Mouse (Mus musculus): ENCODE measurements around the gene Dmrta2. TPM values are rescaled to one million over a fixed set of nuclear protein-coding genes. Genes with fewer than 3 reads are reported as not detected.
A peak's percentile ranks its signal among the peaks of the same experiment; 100 is the strongest.

The Dmrta2 gene
- polyA plus RNA-seq, 1 experiment from 2014 or later: 13.5 TPM

- ChIA-PET CTCF (no interaction called here), POLR2A (no interaction called here)
- no peak for TF ChIP-seq CTCF (IDR thresholded peaks at IDR 0.05)
- ATAC-seq (no peak), DNase-seq (ENCODE audit: low read depth, low spot score) (no peak)
- H3K27me3 ChIP-seq: no peaks in the 10 kb centered on the region
- in situ Hi-C loops (cut with MboI; ENCODE audit: low pct_unique_long_range_greater_than_20kb): no loop called here
These were observed 7.7 kb downstream of the Dmrta2 start for GRCm38 (mm10) chr4:109985424-109986172.

DNA sequence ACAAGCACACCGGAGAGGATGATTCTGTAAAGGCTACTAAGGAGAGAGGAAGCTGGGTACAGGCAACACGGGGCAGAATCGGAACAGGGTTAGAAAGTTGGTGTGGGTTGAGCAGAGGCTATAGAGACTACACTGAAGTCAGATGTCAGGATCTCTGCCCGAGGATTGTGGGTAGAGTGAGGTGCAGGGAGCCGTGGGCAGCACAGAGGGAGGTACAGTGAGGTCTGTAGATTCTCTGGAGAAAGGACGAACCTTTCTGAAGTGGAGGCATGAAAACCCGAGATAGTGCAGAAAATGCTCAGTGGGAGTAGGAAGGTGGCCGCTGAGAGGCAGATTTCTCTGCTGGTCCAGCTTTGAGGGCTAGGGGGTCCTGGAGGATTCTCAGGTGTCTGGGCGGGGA is 8.4 kb downstream of the Dmrta2 start:
- H3K27me3 ChIP-seq: no peaks in the 10 kb centered on the region
- CTCF ChIA-PET: no interaction called here
- in situ Hi-C loops (cut with MboI; ENCODE audit: low pct_unique_long_range_greater_than_20kb): no loop called here
- POLR2A ChIA-PET: no interaction called here
- DNase-seq (ENCODE audit: low read depth, low spot score): no peak
- no peak for TF ChIP-seq CTCF (IDR thresholded peaks at IDR 0.05)
- no peak for ATAC-seq

DNA sequence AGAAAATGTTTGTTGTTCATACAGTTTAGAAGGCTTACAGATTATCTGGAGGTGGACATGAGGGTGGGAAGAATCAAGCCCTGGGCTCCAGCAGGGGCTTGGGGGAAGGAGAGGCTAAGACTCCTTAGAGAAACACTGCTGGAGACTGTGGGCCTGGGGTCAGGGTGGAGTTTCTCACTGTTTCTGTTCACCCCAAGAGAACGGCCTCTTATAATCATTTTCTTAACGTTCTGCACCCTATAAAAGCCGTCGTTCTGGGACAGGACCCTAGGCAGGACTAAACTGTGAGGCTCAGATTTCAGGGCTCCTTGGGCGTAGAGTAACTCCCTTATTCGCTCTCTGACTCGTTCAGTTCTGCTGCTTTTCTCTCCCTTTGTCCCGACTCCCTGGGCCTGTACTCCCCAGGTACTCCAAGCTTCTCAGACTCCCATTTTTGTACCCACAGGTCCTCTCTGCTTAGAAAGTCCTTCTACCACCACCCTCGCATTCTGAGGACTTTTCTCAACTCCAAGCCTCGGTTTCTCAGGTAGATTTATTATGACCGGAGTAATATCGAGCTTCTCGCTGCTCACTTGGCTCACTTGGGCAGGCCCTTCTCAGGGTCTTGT is 9.0 kb downstream of the Dmrta2 start:
- TF ChIP-seq CTCF (IDR thresholded peaks at IDR 0.05): no peak
- CTCF ChIA-PET: no interaction called here
- ATAC-seq: no peak
- POLR2A ChIA-PET: no interaction called here
- no peaks in the 10 kb centered on the region for H3K27me3 ChIP-seq
- in situ Hi-C loops (cut with MboI; ENCODE audit: low pct_unique_long_range_greater_than_20kb): no loop called here
- DNase-seq (ENCODE audit: low read depth, low spot score): no peak

GRCm38 (mm10) chr4:109987560-109988362 is 9.9 kb downstream of the Dmrta2 start:
- no peak for DNase-seq (ENCODE audit: low read depth, low spot score)
- CTCF ChIA-PET: interaction anchor here (0.9 to 1.1 kb wide), 2 partner anchors 34 to 194 kb away, joined by 3 read pairs; no protein-coding TSS in a partner anchor
- POLR2A ChIA-PET: no interaction called here
- in situ Hi-C loops (cut with MboI; ENCODE audit: low pct_unique_long_range_greater_than_20kb): no loop called here
- no peak for TF ChIP-seq CTCF (IDR thresholded peaks at IDR 0.05)
- H3K27me3 ChIP-seq: no peaks in the 10 kb centered on the region
- no peak for ATAC-seq

GRCm38 (mm10) chr4:109988411-109988810 is 10.6 kb downstream of the Dmrta2 start:
- ATAC-seq (no peak), DNase-seq (ENCODE audit: low read depth, low spot score) (no peak)
- in situ Hi-C loops (cut with MboI; ENCODE audit: low pct_unique_long_range_greater_than_20kb): no loop called here
- no peaks in the 10 kb centered on the region for H3K27me3 ChIP-seq
- POLR2A ChIA-PET: no interaction called here
- TF ChIP-seq CTCF (IDR thresholded peaks at IDR 0.05): no peak
- CTCF ChIA-PET: interaction anchor here (0.9 to 1.1 kb wide), 2 partner anchors 34 to 194 kb away, joined by 3 read pairs; no protein-coding TSS in a partner anchor

DNA sequence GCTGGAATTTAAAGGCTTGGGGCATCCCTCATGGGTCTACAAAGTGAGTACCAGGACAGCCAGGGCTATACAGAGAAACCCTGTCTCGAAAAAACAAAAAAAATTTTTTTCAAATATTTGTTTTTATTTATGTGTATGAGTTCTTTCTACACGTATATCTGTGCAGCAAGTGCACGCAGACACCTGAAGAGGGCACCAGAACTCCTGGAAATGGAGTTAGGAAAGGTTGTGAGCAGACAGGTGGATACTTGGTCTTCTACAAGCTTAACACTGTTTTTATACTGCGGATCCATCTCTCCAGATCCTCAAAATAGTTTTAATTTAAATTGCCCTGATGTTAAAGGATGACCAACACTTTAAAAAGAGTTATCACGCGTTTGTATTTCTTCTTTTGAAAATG is 11.4 kb downstream of the Dmrta2 start:
- ATAC-seq: no peak
- no peaks in the 10 kb centered on the region for H3K27me3 ChIP-seq
- POLR2A ChIA-PET: no interaction called here
- CTCF ChIA-PET: interaction anchor here (0.9 to 1.1 kb wide), 2 partner anchors 33 to 195 kb away, joined by 3 read pairs; no protein-coding TSS in a partner anchor
- DNase-seq (ENCODE audit: low read depth, low spot score): no peak
- no peak for TF ChIP-seq CTCF (IDR thresholded peaks at IDR 0.05)
- in situ Hi-C loops (cut with MboI; ENCODE audit: low pct_unique_long_range_greater_than_20kb): no loop called here

- H3K27me3 ChIP-seq: no peaks in the 10 kb centered on the region
- DNase-seq (ENCODE audit: low read depth, low spot score): no peak
- in situ Hi-C loops (cut with MboI; ENCODE audit: low pct_unique_long_range_greater_than_20kb): loop anchor here (25.0 kb wide), 1 partner anchor 494 kb away; no protein-coding TSS in a partner anchor
- no peak for ATAC-seq
- ChIA-PET POLR2A (no interaction called here), CTCF (interaction anchor here (0.8 kb wide), 1 partner anchor 264 kb away, joined by 3 read pairs; no protein-coding TSS in a partner anchor)
- TF ChIP-seq CTCF (IDR thresholded peaks at IDR 0.05): no peak
These were observed 28.2 kb downstream of the Dmrta2 start for GRCm38 (mm10) chr4:110006044-110006443.

DNA sequence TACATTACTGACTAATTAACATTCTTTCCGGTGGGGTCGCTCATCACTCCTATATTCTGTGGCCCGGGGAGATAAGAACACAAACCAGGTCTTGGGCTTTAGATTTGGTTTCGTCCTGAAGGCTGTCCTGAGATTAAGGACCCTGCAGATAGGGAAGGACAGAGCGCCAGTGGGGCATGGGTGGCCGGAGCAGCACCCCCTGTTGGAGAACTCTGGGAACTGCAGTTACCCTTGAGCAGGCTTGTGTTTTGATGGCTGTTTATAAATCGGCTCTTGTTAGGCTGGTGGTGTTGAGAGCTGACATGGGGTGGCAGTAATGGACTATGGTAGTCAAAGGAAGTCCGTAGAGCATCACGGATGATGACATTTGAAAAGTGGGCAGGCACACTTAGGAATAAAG is 41.3 kb downstream of the Dmrta2 start:
- CTCF ChIA-PET: interaction anchor here (0.9 to 1.8 kb wide), 8 partner anchors 9 to 275 kb away, joined by 3 to 8 read pairs (median 4); no protein-coding TSS in a partner anchor
- peak; percentile 35 for TF ChIP-seq CTCF (IDR thresholded peaks at IDR 0.05)
- no peak for DNase-seq (ENCODE audit: low read depth, low spot score)

GRCm38 (mm10) chr4:110020255-110020654 is 42.4 kb downstream of the Dmrta2 start:
- DNase-seq (ENCODE audit: low read depth, low spot score) (peak; percentile 7), ATAC-seq (peak; percentile 78)
- in situ Hi-C loops (cut with MboI; ENCODE audit: low pct_unique_long_range_greater_than_20kb): loop anchor here (25.0 kb wide), 1 partner anchor 508 kb away; no protein-coding TSS in a partner anchor
- H3K27me3 ChIP-seq: no peaks in the 10 kb centered on the region
- POLR2A ChIA-PET: no interaction called here
- TF ChIP-seq CTCF (IDR thresholded peaks at IDR 0.05): peak; percentile 74
- CTCF ChIA-PET: interaction anchor here (0.7 to 1.8 kb wide), 9 partner anchors 9 to 272 kb away, joined by 3 to 8 read pairs (median 3); no protein-coding TSS in a partner anchor

More for the DNA sequence above, 41.3 kb downstream of the Dmrta2 start:
- no peak for ATAC-seq
- H3K27me3 ChIP-seq: no peaks in the 10 kb centered on the region
- in situ Hi-C loops (cut with MboI; ENCODE audit: low pct_unique_long_range_greater_than_20kb): loop anchor here (5.0 to 25.0 kb wide), 2 partner anchors 272 to 507 kb away; no protein-coding TSS in a partner anchor
- POLR2A ChIA-PET: no interaction called here

GRCm38 (mm10) chr4:110021956-110022625 is 44.2 kb downstream of the Dmrta2 start:
- peak; percentile 95 for TF ChIP-seq CTCF (IDR thresholded peaks at IDR 0.05)
- in situ Hi-C loops (cut with MboI; ENCODE audit: low pct_unique_long_range_greater_than_20kb): loop anchor here (25.0 kb wide), 1 partner anchor 510 kb away; no protein-coding TSS in a partner anchor
- ATAC-seq: peak; percentile 72
- CTCF ChIA-PET: interaction anchor here (0.8 to 1.8 kb wide), 8 partner anchors 33 to 317 kb away, joined by 3 to 6 read pairs (median 3); no protein-coding TSS in a partner anchor
- POLR2A ChIA-PET: interaction anchor here (0.6 kb wide), 1 partner anchor 21 kb away, joined by 3 read pairs; no protein-coding TSS in a partner anchor
- H3K27me3 ChIP-seq: no peaks in the 10 kb centered on the region
- peak; percentile 17 for DNase-seq (ENCODE audit: low read depth, low spot score)

Data from Patski (cell line).